Mouse (Mus musculus): Measurements from ENCODE around the gene Samd11.

Gene Samd11

DNA sequence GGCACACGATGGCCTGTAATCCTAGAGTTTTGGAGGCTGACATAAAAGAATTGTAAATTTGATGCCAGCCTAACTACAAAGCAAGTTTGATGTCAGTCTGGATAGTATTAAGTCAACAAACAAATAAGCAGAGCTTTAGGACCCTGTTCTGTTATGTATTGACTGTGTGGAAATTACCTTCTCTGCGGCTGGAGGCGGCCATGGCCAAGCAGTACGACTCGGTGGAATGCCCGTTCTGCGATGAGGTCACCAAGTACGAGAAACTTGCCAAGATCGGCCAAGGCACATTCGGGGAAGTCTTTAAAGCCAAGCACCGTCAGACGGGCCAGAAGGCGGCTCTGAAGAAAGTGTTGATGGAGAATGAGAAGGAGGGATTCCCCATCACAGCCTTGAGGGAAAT lies 42.3 kb downstream of the Samd11 start:
- DNase-seq = no peak

DNA sequence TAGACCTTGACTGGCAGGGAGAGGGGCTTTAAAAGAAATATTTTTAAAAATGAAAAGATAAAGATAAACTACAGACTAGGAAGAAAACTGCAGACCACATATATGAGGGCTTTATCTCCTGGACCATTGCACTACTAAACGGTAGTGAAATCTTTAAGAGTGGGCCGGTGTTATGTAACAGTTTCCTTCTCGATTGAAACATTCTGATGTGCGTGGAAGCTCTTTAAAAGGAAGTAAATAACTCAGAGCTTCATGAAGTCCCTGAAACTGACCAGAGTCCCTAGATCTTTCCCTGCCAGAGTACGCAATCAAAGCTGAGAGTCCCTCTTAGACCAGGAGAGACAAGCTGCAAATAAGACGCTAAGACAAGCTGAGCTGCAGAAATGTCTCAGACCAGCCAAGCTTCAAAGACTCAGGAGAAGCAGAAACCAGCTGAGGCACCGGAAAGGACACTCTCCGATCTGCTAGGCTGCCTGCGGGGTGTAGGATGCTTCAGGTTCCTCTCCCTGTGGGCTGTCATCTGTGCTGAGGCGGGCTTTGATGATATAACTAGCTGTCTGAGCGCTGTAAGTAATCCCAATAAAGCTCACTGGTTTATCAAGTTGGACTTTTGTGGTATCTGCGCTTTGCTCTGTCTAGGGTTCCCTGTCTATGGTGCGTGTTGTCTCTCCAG lies 45.4 kb downstream of the Samd11 start:
- DNase-seq = no peak

DNA sequence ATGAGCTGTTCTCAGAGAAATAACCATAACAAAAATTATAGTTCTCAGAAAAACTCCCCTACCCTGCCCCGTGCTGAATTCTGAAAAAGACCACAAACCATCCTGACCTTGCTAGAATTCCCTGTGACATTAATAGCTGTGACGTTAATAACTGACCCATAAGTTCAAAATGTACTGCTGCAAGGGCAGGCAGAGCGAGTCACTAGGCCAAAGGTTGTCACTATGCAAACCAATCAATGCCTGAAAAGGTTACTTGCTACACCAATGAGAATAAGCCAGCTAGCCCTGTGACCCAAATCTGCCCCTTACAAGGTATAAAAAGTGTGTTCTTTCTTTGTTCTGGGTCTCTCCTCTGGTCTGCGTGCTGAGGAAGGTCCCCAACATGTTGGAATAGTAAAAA lies 46.6 kb downstream of the Samd11 start:
- DNase-seq = no peak

DNA sequence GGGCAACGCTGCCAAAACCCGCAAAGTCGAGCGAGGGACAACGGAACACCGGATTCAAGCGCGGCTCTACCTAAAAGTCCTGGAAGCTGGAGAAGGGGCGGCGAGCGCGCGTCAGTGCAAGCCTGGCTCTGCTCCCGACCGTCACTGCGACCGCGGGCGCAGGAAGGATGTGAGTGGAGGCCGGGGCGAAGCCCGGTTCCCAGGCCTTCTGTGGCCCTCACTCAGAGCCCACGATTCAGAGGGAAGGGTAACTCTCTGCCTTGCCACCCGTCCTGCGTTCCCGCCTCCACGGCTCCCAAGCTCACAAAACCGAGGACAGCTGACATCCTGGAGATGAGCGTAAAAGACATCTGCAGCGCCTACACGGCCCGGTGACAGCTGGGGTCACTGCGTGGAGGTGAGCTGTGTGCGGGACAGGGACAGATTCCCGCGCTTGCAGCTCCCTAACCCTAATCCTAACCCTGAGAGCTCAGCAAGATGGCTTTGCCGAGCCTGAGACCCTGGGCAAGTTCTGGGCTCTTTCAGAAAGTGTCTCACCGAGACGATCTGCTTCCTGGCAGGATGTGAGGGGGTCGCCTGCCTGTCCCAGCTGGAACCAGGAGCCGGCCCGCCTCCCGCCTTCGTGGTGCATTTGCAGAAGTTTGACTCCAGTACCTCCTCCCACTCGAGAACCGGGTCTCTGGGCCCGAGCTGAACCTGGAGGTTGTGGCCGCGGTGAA lies 51.9 kb downstream of the Samd11 start:
- peak; percentile 35 for DNase-seq

DNA sequence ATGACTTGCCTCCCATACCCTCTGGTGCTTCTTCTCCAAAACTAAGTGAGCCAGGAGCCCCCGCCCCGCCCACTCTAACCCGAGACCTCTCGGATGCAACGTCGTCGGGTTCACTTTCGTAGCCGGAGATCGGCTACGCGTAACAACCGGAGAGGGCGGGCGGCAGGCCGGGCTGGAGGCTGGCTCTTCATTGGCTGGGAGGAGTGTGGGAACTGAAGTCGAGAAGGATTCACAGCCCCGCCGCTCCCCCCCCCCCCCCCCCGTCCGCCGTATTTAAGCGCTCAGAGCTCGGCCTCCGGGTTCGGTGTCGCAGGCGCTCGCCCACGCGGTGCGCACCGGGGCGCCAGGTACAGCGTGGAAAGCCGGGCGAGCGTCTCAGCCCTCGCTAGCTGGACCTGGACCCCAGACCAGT lies 52.5 kb downstream of the Samd11 start, which contains the start of gene AW011738:
TSS of gene AW011738 (plus strand) at position 304 of the 412 bp plus-strand sequence.
- DNase-seq = peak; percentile 75

DNA sequence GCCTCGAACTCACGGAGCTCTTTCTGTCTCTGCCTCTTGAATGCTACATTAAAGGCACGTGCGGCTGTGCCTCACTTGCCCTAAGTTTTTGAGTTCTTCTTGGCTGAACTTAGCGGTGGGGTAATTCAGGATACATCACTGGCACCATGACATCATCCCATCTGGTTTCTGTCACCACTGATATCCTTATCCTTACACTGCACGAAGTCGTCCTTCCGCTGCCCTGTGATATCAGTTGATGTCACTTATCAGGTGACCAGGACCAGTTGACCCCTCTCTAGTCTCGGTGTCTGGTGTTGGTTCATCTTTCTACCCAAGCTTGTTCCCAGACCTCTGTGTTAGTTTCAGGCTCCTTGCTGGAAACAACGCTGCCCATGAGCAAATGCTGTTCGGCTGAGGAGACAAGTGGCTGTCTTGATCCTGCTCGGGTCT lies 53.0 kb downstream of the Samd11 start:
- DNase-seq = peak; percentile 4

DNA sequence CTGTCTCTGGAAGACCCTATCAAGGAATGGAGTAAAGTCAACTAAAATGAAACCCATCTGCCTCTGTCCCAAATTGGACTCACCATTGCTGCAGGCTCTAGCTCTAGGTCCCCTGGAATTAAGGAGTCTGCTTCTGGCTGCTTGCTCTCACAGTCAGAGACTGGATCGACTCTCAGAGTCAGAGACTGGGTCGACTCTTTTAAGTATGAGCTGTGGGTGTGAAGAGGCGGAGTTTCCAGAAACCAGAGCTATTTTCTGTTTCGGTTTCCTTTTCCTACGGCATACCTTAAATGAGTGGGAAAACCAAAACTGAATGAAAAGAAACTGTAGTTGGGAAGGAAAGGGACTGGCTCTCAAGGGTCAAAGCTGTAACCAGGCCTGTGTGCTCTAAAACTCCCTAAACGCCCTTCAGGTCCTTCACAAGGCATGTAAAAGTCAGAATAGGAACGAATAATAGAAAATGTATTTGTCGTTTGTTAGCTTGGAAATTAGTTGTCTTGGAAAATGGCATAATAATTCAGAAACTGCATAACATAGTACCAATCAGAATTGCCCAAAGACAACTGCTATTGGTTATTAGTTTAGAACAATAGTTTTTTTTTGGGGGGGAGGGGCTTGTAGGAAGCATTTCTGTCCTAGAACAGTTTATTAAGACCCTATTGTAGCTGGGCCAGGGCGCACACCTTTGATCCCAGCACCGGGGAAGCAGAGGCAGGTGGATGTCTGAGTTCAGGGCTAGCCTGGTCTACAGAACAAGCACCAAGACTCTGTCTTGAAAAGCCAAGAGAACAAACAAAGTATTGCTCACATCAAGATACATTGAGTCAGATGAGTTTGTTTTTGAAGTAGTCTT lies 54.6 kb downstream of the Samd11 start, which contains the start of gene Isg15:
TSS of gene Isg15 (minus strand) at position 196 of the 853 bp plus-strand sequence.
- DNase-seq = peak; percentile 33

DNA sequence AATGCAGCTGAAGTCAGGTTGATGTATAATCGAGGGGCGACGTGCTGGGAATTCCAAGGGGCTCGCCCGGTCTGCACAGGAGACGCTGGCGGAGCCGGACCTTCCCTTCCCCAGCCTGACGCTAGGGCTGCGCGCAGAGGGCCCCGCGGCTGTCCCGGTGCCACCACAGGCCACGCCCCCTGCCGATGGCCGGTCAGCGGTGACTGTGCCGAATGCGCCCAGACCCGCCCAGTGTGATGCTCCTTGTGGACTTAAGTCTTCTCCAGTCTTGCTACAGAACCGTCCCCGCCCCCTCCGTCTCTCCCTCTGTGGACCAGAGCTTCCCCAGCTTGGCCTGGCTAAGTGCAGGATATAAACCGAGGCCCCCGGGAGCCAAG lies 57.6 kb downstream of the Samd11 start:
- DNase-seq = peak; percentile 58

DNA sequence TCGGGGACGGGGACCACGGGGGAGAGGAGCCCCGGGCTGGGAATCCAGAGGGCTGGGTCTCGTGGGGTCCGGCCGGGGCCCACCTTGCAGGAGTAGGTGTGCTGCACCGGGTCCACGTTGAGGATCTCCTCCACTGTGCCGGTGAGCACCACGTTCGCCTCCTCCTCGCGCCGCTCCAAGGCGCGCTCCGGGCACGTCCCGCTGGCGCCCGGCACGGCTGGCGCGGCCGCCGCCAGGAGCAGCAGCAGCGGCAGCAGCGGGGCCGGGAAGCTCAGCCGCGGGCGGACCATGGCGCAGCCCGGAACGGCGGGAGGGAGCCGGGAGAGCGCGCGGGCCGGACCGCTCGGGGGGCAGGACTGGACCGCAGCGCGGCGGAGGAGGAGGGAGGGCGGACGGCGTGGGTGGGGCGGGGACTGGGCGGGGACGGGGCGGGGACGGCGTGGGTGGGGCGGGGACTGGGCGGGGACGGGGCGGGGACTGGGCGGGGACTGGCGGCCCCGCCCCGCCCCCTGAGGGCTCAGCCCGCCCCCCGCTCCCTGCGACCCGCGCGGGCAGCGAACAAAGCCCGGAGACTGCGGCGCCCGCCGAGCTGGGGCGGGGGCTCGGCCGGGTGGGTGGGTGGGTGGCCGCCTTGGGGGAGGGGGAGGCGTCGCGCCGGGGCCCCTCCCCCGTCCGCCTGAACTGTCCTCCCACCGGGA lies 58.2 kb downstream of the Samd11 start, which contains the start of gene Agrn:
TSS of gene Agrn (minus strand) at position 358 of the 698 bp plus-strand sequence.
- DNase-seq = peak; percentile 59
